Mouse (Mus musculus) kidney, adult 2 months (tissue): Measurements from ENCODE around the gene Sema5a.

ENCODE experiments used
- CTCF ChIP-seq: fragments of 200-500 bp; conservative IDR thresholded peaks from 2 replicates; pipeline ENCODE4 v1.5.1; 2011; ENCODE audit warnings: low read depth, mild to moderate bottlenecking, control low read depth, low read length, moderate library complexity, mixed read lengths; ENCODE audit not compliant: insufficient read depth, insufficient read length
- POLR2A ChIP-seq: fragments of 200-500 bp; IDR thresholded peaks from one replicate; pipeline ENCODE4 v1.6.1; 2011; ENCODE audit warnings: low read depth, low read length, control low read depth

DNA sequence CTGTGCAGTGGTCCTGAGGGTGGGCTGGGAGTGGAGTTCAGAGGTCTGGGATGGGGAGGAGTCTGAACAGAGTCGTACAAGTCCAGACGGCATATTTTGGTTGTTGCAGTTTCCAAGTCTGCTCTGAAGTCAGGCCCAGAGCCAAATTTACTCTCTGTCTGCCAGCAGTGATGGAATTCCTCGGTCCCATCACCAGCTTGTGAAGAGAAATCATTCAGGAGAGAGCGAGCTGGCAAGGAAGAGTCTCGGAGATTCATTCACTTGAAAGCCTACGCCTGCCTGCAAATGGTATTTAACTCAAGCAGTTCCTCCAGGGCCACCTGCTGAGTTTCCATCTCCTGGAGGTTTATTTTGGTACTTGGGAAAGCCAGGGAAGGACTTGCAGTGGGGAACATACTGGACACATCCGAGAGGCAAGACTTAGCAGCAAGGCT lies 13.3 kb downstream of the Sema5a start:
- no peak for TF ChIP-seq CTCF
- TF ChIP-seq POLR2A: no peak
